Mouse (Mus musculus): ENCODE results near the gene Qrich1. TPM values are rescaled to one million over a fixed set of nuclear protein-coding genes. Genes with fewer than 3 reads are reported as not detected.

Gene Qrich1
- polyA plus RNA-seq, 1 experiment = 145 TPM

DNA sequence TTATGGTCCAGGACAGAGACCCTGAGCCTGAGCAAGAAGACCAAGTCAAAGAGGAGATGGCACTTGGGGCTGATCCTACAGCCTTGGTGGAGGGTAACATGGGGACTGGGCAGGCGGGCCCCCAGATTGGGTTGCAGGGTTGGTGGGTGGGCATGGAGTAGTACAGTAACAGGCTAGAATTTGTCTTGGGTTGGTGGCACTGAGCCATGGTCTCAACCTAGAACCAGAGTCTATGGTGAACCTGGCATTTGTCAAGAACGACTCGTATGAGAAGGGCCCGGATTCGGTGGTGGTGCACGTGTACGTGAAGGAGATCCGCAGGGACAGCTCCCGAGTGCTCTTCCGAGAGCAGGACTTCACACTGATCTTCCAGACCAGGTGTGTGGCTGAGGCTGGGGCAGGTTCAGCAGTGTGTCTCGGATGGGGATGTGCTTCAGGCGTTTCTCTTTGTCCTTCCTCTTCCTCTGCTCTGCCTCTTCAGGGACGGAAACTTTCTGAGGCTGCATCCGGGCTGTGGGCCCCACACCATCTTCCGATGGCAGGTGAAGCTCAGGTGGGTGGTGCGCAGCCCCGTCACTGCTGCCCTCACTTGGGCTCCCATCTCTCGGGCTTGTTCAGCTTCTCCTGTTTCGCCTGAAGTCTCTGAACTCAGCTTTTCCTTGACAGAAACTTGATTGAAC lies 22.3 kb upstream of the Qrich1 start:
- H3K27me3 ChIP-seq (ENCODE audit: control insufficient read depth, insufficient read depth, low read length, poor library complexity, severe bottlenecking) = no peaks in the 10 kb centered on the region
- no peak for TF ChIP-seq CTCF (IDR thresholded peaks at IDR 0.05; ENCODE audit: low read depth, low read length)
- TF ChIP-seq POLR2A (IDR thresholded peaks at IDR 0.05; ENCODE audit: insufficient read depth, low read length) = no peak
- TF ChIP-seq EP300 (IDR thresholded peaks at IDR 0.05; ENCODE audit: insufficient read depth, low read depth, low read length) = no peak
- peaks cover 54% of the 10 kb centered on the region for H3K36me3 ChIP-seq (ENCODE audit: control insufficient read depth, insufficient read depth, low read length, poor library complexity, severe bottlenecking)
- H3K4me3 ChIP-seq (ENCODE audit: low read depth, low read length) = no peak overlapping the region
- no peaks in the 10 kb centered on the region for H3K4me1 ChIP-seq (ENCODE audit: control insufficient read depth, insufficient read depth, low read length)
- H3K9me3 ChIP-seq (replicated peaks; ENCODE audit: control insufficient read depth, insufficient read depth, low read length, poor library complexity, severe bottlenecking) = no peaks in the 10 kb centered on the region
- no peak overlapping the region for H3K9ac ChIP-seq (ENCODE audit: low read depth, poor library complexity, severe bottlenecking)
- no peak overlapping the region for H3K27ac ChIP-seq (ENCODE audit: insufficient read depth, low read length)

DNA sequence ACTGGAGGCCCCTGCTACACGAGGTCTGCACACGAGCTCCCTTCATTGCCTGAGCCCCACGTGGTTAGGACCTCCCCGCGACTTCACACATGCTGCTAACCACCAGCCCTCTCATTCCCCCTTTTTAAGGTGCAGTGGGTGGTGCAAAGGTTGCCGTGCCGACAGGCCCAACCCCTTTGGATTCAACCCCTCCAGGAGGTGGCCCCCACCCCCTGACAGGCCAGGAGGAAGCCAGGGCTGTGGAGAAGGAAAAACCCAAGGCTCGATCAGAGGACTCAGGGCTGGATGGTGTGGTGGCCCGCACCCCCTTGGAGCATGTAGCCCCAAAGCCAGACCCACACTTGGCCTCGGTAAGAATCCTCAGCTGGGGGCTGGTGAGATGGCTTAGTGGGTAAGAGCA lies 21.7 kb upstream of the Qrich1 start:
- TF ChIP-seq CTCF (IDR thresholded peaks at IDR 0.05; ENCODE audit: low read depth, low read length) = no peak
- no peak for TF ChIP-seq EP300 (IDR thresholded peaks at IDR 0.05; ENCODE audit: insufficient read depth, low read depth, low read length)
- no peak for TF ChIP-seq POLR2A (IDR thresholded peaks at IDR 0.05; ENCODE audit: insufficient read depth, low read length)
- Histone ChIP-seq H3K36me3 (ENCODE audit: control insufficient read depth, insufficient read depth, low read length, poor library complexity, severe bottlenecking) (peaks cover 54% of the 10 kb centered on the region), H3K4me3 (ENCODE audit: low read depth, low read length) (no peak overlapping the region), H3K9me3 (replicated peaks; ENCODE audit: control insufficient read depth, insufficient read depth, low read length, poor library complexity, severe bottlenecking) (no peaks in the 10 kb centered on the region), H3K4me1 (ENCODE audit: control insufficient read depth, insufficient read depth, low read length) (no peaks in the 10 kb centered on the region), H3K9ac (ENCODE audit: low read depth, poor library complexity, severe bottlenecking) (no peak overlapping the region), H3K27me3 (ENCODE audit: control insufficient read depth, insufficient read depth, low read length, poor library complexity, severe bottlenecking) (no peaks in the 10 kb centered on the region), H3K27ac (ENCODE audit: insufficient read depth, low read length) (no peak overlapping the region)

DNA sequence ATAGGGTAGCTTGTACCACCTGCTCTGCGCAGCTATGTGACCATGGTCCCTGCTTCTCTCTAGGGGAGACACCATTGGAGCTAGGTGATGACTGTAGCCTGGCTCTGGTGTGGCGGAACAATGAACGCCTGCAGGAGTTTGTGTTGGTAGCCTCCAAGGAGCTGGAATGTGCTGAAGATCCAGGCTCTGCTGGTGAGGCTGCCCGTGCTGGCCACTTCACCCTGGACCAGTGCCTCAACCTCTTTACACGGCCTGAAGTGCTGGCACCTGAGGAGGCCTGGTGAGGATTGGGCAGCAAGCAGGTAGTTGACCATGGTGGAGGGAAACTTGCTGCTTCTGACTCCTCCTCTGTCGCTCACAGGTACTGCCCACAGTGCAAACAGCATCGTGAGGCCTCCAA lies 17.4 kb upstream of the Qrich1 start:
- Histone ChIP-seq H3K36me3 (ENCODE audit: control insufficient read depth, insufficient read depth, low read length, poor library complexity, severe bottlenecking) (peaks cover 58% of the 10 kb centered on the region), H3K27me3 (ENCODE audit: control insufficient read depth, insufficient read depth, low read length, poor library complexity, severe bottlenecking) (no peaks in the 10 kb centered on the region), H3K4me1 (ENCODE audit: control insufficient read depth, insufficient read depth, low read length) (no peaks in the 10 kb centered on the region), H3K27ac (ENCODE audit: insufficient read depth, low read length) (no peak overlapping the region), H3K4me3 (ENCODE audit: low read depth, low read length) (no peak overlapping the region), H3K9ac (ENCODE audit: low read depth, poor library complexity, severe bottlenecking) (no peak overlapping the region), H3K9me3 (replicated peaks; ENCODE audit: control insufficient read depth, insufficient read depth, low read length, poor library complexity, severe bottlenecking) (no peaks in the 10 kb centered on the region)
- TF ChIP-seq POLR2A (IDR thresholded peaks at IDR 0.05; ENCODE audit: insufficient read depth, low read length) = no peak
- no peak for TF ChIP-seq CTCF (IDR thresholded peaks at IDR 0.05; ENCODE audit: low read depth, low read length)
- TF ChIP-seq EP300 (IDR thresholded peaks at IDR 0.05; ENCODE audit: insufficient read depth, low read depth, low read length) = no peak

DNA sequence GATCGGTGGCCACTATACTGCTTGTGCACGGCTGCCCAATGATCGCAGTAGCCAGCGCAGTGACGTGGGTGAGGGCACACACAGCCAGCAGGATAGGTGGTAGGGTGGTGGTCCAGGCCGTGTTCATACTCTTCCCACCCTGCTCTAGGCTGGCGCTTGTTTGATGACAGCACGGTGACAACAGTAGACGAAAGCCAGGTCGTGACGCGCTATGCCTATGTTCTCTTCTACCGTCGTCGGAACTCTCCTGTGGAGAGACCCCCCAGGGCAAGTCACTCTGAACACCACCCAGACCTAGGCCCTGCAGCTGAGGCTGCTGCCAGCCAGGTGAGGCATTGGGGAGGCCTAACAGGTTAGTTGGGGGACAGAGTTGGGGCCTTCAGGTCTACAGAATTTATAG lies 16.7 kb upstream of the Qrich1 start:
- peaks cover 52% of the 10 kb centered on the region for H3K36me3 ChIP-seq (ENCODE audit: control insufficient read depth, insufficient read depth, low read length, poor library complexity, severe bottlenecking)
- H3K27me3 ChIP-seq (ENCODE audit: control insufficient read depth, insufficient read depth, low read length, poor library complexity, severe bottlenecking) = no peaks in the 10 kb centered on the region

DNA sequence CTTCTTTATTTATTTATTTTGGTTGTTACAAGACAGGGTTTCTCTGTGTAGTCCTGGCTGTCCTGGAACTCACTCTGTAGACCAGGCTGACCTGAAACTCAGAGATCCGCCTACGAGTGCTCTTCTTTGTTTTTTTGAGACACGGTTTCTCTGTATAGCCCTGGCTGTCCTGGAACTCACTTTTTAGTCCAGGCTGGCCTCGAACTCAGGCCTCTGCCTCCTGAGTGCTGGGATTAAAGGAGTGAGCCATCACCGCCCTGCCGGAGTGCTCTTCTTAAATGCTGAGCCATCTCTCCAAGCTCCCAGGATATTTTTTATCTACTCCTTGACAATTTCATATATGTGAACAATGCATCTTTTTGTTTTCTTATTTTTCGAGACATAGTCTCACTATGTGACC lies 9.7 kb upstream of the Qrich1 start:
- 0 out of 2 replicates have a peak overlapping the region, but pooled peaks have one; percentile 1 for H3K9ac ChIP-seq (ENCODE audit: low read depth, poor library complexity, severe bottlenecking)
- H3K27ac ChIP-seq (ENCODE audit: insufficient read depth, low read length) = peak overlapping the region; percentile 40; the same call in 1 of the 2 replicates
- TF ChIP-seq CTCF (IDR thresholded peaks at IDR 0.05; ENCODE audit: low read depth, low read length) = no peak
- TF ChIP-seq EP300 (IDR thresholded peaks at IDR 0.05; ENCODE audit: insufficient read depth, low read depth, low read length) = no peak
- no peak for TF ChIP-seq POLR2A (IDR thresholded peaks at IDR 0.05; ENCODE audit: insufficient read depth, low read length)
- H3K36me3 ChIP-seq (ENCODE audit: control insufficient read depth, insufficient read depth, low read length, poor library complexity, severe bottlenecking) = peaks cover 22% of the 10 kb centered on the region
- peaks cover 3% of the 10 kb centered on the region for H3K4me1 ChIP-seq (ENCODE audit: control insufficient read depth, insufficient read depth, low read length)
- H3K4me3 ChIP-seq (ENCODE audit: low read depth, low read length) = no peak overlapping the region
- no peaks in the 10 kb centered on the region for H3K9me3 ChIP-seq (replicated peaks; ENCODE audit: control insufficient read depth, insufficient read depth, low read length, poor library complexity, severe bottlenecking)
- no peaks in the 10 kb centered on the region for H3K27me3 ChIP-seq (ENCODE audit: control insufficient read depth, insufficient read depth, low read length, poor library complexity, severe bottlenecking)

More for the DNA sequence above, 16.7 kb upstream of the Qrich1 start:
- Histone ChIP-seq H3K4me1 (ENCODE audit: control insufficient read depth, insufficient read depth, low read length) (no peaks in the 10 kb centered on the region), H3K27ac (ENCODE audit: insufficient read depth, low read length) (no peak overlapping the region), H3K4me3 (ENCODE audit: low read depth, low read length) (no peak overlapping the region), H3K9me3 (replicated peaks; ENCODE audit: control insufficient read depth, insufficient read depth, low read length, poor library complexity, severe bottlenecking) (no peaks in the 10 kb centered on the region), H3K9ac (ENCODE audit: low read depth, poor library complexity, severe bottlenecking) (no peak overlapping the region)
- TF ChIP-seq EP300 (IDR thresholded peaks at IDR 0.05; ENCODE audit: insufficient read depth, low read depth, low read length) (no peak), POLR2A (IDR thresholded peaks at IDR 0.05; ENCODE audit: insufficient read depth, low read length) (no peak), CTCF (IDR thresholded peaks at IDR 0.05; ENCODE audit: low read depth, low read length) (no peak)

DNA sequence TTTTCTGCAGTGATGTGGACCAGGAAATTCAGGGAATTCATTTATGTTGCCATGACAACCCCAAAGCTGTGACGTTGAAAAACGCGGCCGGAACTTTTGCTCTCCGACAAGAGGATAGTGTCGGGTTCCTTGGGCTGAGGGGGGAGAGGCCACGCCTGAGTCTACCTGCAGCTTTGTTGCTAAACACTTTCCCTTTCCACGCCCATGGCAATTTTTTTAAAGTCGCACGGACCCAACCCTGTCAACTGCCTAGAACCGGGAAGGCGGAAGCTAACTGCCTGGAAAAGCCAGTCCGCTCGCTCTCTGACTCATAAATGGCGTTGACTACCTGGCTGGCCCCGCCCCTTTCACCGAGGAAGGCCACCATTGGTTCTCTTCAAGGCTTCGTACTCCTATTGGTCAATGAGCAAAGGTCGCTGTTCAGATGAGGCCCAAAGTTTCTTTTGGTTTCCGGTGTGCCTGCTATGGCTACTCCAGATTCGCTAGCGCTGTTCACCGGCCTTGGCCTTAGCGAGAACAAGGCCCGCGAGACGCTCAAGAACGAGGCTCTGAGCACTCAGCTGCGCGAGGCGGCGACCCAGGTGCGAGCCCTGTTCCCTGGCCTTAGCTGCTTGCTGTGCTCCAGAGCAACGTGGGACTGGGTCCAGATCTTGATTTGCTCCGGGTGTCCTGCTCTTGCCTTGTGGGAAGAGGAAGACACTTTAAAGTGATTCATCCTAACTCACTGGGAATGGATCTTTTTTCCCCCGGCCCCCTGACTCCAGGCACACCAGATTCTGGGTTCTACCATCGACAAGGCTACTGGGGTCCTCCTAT lies 8.8 kb upstream of the Qrich1 start, which contains the start of gene Qars:
Qars (plus strand) TSS at position 88 of the 816 bp plus-strand sequence.
- Histone ChIP-seq H3K27me3 (ENCODE audit: control insufficient read depth, insufficient read depth, low read length, poor library complexity, severe bottlenecking) (no peaks in the 10 kb centered on the region), H3K4me1 (ENCODE audit: control insufficient read depth, insufficient read depth, low read length) (peaks cover 3% of the 10 kb centered on the region), H3K36me3 (ENCODE audit: control insufficient read depth, insufficient read depth, low read length, poor library complexity, severe bottlenecking) (peaks cover 30% of the 10 kb centered on the region), H3K4me3 (ENCODE audit: low read depth, low read length) (peak within 1 kb of the TSS; percentile 92), H3K9ac (ENCODE audit: low read depth, poor library complexity, severe bottlenecking) (peak within 1 kb of the TSS; percentile 58), H3K27ac (ENCODE audit: insufficient read depth, low read length) (peak within 1 kb of the TSS; percentile 40), H3K9me3 (replicated peaks; ENCODE audit: control insufficient read depth, insufficient read depth, low read length, poor library complexity, severe bottlenecking) (no peaks in the 10 kb centered on the region)
- TF ChIP-seq POLR2A (IDR thresholded peaks at IDR 0.05; ENCODE audit: insufficient read depth, low read length) (peak; percentile 25), CTCF (IDR thresholded peaks at IDR 0.05; ENCODE audit: low read depth, low read length) (no peak), EP300 (IDR thresholded peaks at IDR 0.05; ENCODE audit: insufficient read depth, low read depth, low read length) (0 out of 2 replicates have a peak, but pooled peaks have one; percentile 7)
